Mouse (Mus musculus) thymus, postnatal 0 days (tissue): Measurements from ENCODE around the gene Slc38a6. TPM values are rescaled to one million over a fixed set of nuclear protein-coding genes. Genes with fewer than 3 reads are reported as not detected.
A peak's percentile ranks its signal among the peaks of the same experiment; 100 is the strongest.

Source experiments
- DNase-seq: peaks from one replicate; pipeline ENCODE4 v3.0.0-alpha.2; 2015; ENCODE audit warnings: low spot score
- polyA plus RNA-seq: library from polyadenylated mRNA; unstranded; fragments of >200 nt; fragmentation: Nextera tagmentation; extraction: Ambion mirVana; gene quantifications from 2 replicates; pipeline ENCODE4 v1.2.1, GENCODE M21; 2015

The Slc38a6 gene
- polyA plus RNA-seq = 5.7 and 9.3 TPM in 2 replicates

DNA sequence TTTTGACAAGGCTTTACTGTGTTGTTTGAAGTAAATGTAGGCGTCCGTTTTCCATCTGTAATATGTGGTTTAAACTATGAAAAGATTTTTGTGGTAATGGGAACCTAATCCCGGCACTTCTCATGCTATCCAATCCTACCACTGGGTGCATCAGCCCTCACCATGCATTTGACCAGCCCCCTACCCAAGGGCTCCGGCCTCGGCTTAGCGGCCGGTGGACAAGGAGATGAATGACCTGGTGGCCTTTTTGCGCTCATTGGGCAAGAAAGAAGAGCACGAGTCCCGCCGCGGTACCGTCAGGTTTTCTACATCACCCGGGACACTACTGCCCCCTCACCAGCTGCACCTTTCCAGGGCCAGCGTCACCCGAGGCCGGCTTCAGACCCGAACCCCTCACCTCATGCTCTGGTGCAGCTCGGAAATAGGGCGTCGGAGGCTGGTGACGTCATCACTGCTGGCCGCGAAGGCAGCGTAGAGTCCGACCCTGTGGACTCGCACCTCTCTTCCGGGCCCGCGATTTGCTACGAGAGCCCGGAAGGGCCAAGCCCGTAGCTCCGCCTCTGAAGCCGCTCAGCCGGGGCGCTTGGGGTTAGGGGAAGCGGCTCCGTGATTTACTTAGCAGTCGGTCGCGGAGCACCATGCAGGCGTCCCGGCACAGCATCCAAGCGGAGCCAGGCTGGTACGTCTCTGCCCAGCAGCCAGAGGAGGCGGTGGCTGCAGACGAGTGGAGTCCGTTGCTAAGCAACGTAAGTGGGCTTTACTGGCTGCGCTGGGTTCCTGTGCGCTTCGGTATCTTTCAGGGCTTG lies at the start of gene Slc38a6, which contains the start of gene Trmt5:
Slc38a6 (plus strand) TSS at position 493 of the 806 bp plus-strand sequence.
Trmt5 (minus strand) TSS at position 424 of the 806 bp plus-strand sequence.
- DNase-seq = peak; percentile 92

DNA sequence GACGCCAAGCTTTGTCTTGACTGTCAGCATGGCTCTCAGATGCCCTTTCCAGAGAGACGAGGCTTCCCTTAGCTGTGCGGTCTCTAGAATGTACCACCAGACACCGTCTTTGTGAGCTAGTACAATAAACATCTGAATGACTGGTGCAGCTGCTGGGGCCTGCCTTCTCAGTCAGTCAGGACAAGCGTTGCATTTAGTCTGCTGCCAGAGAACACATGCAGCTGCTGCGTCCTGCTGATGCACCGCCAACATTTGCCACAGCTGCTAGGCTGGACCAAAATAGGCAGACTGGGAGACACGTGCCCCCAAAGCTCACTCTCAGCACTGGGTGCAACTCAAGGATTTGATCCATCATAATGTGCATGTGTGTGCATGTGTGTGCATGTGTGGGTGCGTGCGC lies 44.6 kb upstream of the Slc38a6 start:
- DNase-seq = peak; percentile 5

DNA sequence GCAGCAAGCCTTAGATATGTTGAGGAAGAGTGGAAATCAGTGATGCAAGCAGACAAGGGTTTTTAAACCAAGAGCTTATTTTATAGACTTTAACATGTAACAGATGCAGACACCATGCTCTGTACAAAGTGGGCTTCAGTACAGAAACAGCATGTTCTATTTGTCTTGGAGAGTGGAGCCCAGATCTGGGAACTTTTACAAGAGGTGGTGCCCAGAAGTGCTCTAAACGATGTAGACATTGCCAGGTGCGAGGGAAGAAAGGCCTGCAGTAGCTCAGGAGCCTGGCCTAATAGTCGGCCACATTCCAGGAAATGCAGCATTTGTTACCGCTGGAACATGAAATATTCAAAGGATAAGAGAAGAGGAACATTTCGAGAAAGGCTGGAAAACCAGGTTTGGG lies 40.9 kb upstream of the Slc38a6 start:
- no peak for DNase-seq

DNA sequence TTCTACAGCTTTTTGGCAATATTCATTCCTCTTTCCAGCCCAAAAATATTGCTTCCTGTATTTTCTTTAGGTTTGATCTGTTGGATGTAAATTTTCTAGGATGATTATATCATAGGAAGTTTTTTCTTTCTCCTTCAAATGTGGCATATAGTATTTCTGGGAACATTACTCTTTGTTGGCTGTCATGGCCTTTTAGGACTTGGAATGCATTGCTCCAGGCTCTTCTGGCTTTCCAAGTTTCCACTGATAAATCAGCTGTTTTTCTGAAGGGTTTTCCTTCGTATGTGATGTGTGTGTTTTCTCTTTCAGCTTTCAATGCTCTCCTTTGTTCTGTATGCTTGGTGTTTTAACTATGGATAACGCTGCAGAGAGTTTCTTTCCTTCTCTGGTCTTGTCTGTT lies 31.6 kb upstream of the Slc38a6 start:
- no peak for DNase-seq

DNA sequence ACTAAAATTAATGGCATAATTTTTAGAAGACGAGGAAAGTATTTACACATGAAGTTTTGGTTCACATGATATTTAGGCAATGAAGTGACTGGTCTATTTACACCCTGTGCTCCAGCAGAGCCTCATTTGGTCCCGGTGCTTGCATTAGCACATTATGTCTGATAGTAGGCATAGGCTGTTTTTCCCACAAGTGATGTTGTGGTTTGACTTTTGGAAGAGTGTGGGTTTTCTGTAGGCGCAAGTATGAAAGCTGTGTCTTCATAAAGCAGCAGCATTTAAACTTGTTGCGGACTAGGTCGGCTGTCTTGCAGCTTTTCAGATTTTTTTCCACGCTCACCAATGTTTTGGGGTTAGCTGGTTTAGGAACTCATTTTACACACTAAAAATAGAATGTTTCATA lies 27.3 kb upstream of the Slc38a6 start:
- no peak for DNase-seq

DNA sequence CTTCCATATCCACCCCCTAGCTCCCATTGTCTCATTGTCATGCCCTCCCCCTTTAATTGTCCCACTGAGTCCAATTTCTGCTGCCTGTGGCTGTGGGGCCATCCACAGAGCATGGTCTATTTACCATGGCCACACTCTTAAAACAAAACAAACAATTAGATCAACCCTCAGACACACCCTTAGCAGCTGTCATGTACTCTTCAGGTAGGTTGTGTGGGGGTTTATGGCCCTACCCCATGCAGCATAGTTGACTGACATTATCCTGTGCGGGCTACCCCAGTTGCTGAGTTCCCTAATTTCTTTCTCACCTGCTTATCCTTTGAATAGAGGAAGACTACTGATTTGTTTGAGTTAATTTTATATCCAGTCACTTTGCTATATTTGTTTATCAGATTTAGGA lies 26.2 kb upstream of the Slc38a6 start:
- no peak for DNase-seq

DNA sequence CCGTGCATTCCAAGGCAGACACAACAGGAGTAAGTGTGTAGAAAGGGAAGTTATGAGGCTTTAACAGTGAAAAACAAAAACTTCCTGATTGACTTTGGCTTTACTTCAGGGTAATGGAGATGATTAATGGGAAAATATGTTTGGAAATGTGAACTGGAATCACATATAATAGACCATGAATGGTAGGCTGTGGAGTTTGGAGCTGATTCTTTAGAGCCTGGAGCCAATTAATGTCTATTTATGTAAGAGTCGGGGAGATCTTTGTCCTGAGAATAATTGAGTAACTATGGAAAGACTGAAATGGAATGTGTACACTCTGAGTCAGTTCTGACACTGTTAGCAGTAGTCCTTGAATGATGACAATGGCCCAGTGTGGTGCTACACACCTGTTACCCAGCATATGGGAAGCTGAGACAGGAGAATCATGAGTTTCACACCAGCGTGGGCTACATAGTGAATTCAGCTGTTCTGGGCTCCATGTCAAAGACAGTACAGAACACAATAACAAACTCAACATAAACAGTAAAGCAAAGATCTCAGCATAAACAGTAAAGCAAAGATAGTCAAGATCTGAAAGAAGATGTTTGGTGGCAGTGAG lies 21.1 kb upstream of the Slc38a6 start:
- DNase-seq = no peak

DNA sequence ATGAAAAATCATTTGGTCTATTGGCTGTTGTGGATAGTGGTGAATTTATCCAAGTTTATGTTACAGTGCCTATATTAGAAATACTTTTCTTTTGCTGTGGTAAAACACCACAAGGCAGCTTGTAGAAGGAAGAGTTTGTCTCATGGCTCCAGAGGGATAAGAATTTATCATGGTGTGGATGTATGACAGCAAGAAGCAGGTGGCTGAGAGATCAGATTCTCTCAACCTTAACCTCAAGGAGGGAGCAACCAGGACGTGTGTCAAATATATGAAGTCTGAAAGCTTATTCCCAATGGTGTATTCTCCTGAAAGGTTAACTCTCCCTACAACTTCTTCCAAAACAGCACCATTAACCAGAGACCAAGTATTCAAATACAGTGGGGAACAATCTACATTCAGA lies 20.0 kb upstream of the Slc38a6 start:
- no peak for DNase-seq

DNA sequence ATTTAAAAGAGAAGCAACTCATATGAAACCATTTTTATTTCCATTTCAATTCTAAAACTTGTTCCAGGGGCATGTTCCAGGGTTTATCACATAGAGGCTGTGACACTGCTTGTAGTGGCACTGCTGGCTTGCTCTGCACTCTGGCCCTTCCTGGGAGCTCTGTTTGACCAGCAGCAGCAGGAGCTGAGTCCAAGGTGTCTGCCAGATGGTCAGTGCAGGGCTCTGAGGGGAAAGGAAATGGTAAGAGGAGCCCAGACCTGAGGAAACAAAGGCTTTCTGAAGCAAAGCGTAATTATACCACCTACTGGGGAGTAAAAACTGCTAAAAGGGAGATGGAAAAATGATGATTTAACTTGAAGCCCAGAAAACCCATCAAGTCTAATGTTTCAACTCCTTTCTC lies 18.1 kb upstream of the Slc38a6 start:
- no peak for DNase-seq

DNA sequence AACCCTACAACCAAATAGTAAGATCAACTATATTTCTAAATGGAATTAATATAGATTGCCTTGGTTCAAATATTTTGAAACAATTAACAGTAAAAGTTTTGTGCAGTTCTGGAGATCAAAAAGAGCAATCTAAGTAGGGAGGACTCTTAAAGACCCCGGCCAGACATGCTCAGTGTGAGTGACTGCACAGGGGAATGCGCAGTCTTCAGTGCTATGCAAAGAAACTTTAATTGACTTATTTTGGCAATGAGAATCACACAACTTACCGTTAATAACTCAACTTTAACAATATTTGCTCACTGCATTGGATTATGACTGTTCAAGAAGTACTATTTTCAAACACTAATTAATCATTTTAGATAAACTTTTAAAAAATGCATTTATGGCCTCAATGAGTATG lies 17.0 kb upstream of the Slc38a6 start:
- no peak for DNase-seq

DNA sequence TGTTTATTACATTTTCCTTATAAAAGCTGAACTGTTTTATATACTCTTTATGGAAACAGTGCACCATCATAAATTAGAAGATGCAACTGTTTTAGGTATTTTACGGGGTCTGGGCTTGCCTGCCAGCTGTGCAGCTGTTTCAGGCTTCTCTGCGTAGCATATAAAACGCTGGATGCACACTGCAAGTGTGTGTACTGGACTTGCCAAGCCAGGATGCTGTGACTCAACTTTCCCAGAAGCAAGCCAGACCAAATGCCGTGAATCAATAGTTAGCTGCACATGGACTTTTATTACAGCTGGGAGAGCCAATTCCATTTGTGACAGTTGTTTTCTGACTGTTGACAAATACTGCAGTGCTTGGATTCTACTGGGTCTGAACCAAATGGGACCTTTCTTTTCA lies 16.6 kb upstream of the Slc38a6 start:
- no peak for DNase-seq

DNA sequence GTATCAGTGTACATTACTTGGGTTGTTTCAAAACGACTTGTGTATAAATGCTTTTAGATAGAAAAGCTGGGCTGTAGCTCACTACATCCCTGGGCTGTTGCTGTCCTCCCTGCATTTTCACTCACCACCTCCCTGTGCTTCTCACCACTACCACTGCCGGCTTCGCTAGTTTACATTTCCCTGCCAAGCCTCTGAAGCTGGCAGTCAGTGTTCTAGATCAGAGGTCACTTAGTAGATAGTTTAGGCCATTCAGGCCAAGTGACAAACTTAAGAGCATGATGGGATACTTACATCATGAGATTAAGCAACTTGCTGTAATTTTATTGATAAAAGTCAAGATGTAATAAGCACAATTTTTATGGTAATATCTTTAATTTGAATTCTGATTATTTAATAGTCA lies 11.7 kb upstream of the Slc38a6 start:
- DNase-seq = no peak

DNA sequence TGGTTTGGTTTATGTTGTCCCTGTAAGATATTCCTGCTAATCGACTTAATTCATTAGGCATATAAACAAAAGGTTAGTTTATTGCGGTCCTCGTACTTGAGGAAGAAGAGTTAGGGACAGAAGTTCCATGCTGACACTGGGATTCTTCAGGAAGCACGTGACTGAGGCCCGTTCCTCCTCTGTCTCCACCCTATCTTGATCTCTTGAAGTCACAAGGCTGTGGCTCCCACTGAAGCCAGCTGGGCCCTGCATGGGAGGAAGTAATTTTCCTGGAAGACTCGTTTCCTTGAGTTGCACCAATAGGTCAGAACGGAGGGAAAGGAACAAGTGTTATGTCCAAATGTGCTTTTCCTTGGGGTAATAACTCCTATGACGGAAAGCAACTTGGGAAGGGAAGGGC lies 1.0 kb downstream of the Slc38a6 start:
- DNase-seq = no peak

DNA sequence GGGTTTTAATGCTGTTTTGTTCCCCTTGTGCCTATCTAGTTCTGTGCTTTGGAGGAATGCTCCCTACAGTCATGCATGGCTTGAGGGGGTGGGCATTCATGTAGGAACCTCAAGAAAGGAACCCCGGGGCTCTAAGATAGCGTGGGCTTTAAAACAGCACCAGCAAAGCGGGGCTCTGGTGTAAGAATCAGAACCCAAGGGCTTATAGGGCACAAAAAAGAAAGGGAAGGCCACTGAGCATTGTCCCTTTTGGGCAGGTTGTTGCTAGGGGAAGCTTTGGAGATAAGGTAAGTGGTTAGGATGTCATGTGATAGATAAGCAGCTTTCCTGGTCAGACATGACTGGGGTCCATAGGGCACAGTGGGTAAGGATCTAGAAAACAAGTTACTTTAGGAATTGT lies 2.0 kb downstream of the Slc38a6 start:
- no peak for DNase-seq

DNA sequence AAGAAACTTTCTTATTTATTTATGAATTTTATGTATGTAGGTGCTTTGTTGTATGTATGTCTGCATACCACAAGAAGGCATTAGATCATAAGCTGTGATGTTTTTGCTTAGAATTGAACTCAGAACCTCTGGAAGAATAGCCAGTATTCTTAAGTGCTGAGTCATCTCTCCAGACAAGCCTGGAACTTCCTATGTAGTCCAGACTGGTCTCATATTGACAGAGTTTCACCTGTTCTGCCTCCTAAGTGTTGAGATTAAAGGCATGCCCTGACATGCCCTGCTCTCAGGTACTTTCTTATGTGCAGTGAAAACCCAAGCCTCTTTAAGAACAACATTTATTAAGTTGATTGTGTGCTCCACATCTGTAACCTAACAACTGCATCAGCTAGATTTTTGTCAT lies 8.3 kb downstream of the Slc38a6 start:
- DNase-seq = no peak

DNA sequence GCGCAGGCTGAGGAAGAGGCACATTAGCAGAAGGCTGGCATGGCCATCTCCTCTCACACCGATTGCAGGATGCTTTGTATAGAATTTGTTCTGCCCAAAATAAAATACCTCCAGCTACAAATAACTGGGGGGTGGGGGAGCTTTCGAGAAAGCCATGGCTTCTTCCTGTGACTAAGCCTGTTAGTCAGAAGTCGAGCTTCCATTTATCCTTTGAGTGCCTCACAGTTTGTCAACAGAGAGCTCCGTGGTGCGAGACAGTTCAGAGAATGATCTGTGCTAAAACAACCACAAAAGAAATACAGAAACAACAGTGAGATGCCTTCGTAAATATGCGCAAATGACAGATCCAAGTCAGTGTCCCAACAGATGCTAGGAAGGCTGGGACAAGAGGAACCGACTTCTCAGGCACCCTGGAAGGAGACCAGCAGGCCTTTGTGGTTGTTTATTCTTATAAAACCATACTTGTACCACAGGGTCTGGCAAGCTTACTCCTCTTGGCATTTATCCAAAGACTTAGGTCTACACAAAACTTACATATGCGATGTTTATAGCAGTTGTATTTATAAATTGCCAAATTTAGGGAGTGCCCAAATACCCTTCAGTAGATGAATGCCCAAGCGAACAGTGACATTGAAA lies 9.0 kb downstream of the Slc38a6 start:
- DNase-seq = no peak

DNA sequence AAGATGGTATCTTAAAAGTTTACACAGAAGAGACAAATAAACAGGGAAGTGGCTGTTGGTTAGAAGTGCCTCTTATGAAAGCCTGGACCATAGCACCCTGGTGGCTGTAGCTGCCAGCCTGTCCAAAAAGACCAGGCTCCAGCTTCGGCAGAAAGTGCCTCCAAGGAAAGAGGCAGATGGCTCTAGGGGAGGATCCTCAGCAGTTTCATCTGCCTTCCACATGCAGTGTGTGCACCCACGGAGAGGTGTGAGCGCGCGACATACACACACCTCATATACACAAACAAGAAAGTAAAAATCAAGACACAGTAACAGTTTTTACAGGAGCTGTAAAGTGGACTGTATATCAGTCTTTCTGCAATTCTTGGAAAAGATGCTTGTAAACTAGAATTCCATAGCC lies 12.0 kb downstream of the Slc38a6 start:
- no peak for DNase-seq

DNA sequence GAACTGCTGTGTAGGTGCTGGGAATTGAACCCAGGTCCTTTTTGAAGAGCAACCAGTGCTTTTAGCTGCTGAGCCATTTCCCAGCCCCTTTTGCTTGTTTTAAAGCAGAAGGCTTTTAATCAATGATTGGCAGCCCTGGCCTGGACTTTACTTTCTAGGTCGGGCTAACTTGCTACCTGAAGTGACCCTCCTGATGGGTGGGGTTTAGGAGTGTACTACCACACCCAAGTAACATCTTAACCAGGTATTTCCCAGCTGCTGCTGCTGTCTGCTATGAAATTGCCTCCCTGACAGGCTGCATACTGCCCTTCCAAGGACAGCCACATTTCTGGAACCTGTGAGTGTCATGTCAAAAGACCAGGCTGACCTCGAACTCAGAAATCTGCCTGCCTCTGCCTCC lies 14.0 kb downstream of the Slc38a6 start:
- no peak for DNase-seq

DNA sequence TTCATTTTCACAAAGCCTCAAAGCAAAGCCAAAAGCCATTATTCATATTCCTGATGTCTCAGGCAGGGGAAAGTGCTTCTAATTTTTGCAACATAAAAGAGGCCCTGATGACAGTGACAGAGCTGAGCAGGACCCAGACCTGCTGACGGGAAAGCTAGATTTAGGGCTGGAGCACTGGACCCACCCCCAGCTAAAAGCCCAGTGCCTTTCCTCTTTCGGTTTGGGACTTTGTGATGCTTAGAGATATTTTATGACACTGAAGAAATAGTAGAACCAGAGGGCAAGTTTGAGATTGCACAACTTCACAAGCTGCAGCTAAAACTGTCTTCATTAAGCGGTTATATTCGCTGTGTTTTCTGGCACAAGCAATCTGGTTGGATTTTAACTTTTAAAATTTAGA lies 18.1 kb downstream of the Slc38a6 start:
- no peak for DNase-seq

DNA sequence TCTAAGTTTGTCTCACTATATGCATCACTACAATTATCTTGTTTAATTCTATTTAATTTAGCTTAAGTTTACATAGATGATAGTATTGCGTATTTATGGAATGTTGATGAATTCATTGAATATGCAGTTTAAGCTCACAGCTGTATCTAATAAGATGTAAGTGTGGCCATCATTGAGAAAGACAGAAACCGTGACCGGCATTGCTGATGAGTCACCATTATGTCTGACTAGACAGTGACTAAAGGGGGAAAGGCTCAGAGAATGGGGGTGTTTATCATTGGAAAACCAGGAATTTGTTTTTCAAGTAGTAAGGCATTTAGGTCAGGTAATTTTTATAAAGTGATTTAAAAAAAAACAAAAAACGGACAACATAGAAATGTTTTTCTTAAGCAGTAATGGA lies 21.2 kb downstream of the Slc38a6 start:
- DNase-seq = no peak

DNA sequence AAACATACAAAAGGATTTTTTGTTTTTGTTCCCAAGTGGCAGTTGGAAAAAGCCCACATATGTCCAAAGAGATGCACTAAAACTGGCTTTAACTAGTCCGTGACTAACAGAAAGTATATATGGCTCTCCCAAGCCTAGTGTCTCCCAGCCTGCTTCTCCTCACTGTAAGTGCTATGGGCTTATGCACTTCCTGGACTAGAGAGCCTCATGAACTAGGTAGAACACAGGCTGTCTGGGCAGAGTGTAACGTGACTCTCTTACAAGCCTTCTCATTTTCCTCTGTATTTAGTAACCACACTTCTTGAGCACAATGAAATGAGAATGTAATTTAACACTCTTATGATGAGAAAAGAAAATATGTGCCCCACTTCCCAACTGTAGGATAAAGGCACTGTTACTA lies 22.1 kb downstream of the Slc38a6 start:
- no peak for DNase-seq
